Mouse (Mus musculus) heart, postnatal 0 days (tissue): ENCODE measurements around the gene Pou2f1. TPM values are rescaled to one million over a fixed set of nuclear protein-coding genes. Genes with fewer than 3 reads are reported as not detected.

Source experiments
- ATAC-seq: fragments of 200-750 bp; cut with Nextera tagmentation; 2 replicates; pipeline ENCODE4 v1.8.0; 2017; ENCODE audit warnings: low read depth, moderate number of reproducible peaks, moderate library complexity; ENCODE audit not compliant: insufficient read depth
- DNase-seq: peaks from one replicate; pipeline ENCODE4 v3.0.0-alpha.2; 2016; ENCODE audit warnings: low spot score
- H3K27ac ChIP-seq: fragments of 300-500 bp; sonication (generic); 2 replicates; pipeline ENCODE4 v1.5.1; 2014; ENCODE audit warnings: low read depth, mild to moderate bottlenecking
- H3K27me3 ChIP-seq: fragments of 300-500 bp; sonication (generic); 2 replicates; pipeline ENCODE4 v1.6.1; 2014; ENCODE audit warnings: low read length, mixed read lengths; ENCODE audit not compliant: control insufficient read depth, insufficient read depth
- H3K36me3 ChIP-seq: fragments of 300-500 bp; sonication (generic); replicated peaks from 2 replicates; pipeline ENCODE4 v1.6.1; 2014; ENCODE audit warnings: low read length, mixed read lengths; ENCODE audit not compliant: control insufficient read depth, insufficient read depth
- H3K4me1 ChIP-seq: fragments of 300-500 bp; sonication (generic); 2 replicates; pipeline ENCODE4 v1.6.1; 2014; ENCODE audit warnings: antibody characterized with exemption; ENCODE audit not compliant: control insufficient read depth, insufficient read depth
- H3K4me2 ChIP-seq: fragments of 300-500 bp; sonication (generic); 2 replicates; pipeline ENCODE4 v1.6.1; 2014; ENCODE audit warnings: low read depth, mild to moderate bottlenecking, low read length, moderate library complexity
- H3K4me3 ChIP-seq: fragments of 300-500 bp; sonication (generic); 2 replicates; pipeline ENCODE4 v1.5.1; 2014; ENCODE audit warnings: low read depth, low read length
- H3K9ac ChIP-seq: fragments of 300-500 bp; sonication (generic); replicated peaks from 2 replicates; pipeline ENCODE4 v1.6.1; 2014; ENCODE audit warnings: low read depth, low read length, mixed read lengths
- H3K9me3 ChIP-seq: fragments of 300-500 bp; sonication (generic); replicated peaks from 2 replicates; pipeline ENCODE4 v1.6.1; 2016; ENCODE audit warnings: low read length; ENCODE audit not compliant: control insufficient read depth
- CTCF ChIP-seq: IDR thresholded peaks from 2 replicates; pipeline ENCODE4 v1.5.1; 2016; ENCODE audit warnings: antibody characterized with exemption, control low read depth, low read depth
- EP300 ChIP-seq: IDR thresholded peaks from 2 replicates; pipeline ENCODE4 v1.6.1; 2016; ENCODE audit warnings: antibody characterized with exemption, low read depth
- WGBS: fragments of 180-500 bp; shearing (Covaris S2); extraction: QIAGEN DNeasy Blood & Tissue Kit; methylation state at CpG from one replicate; pipeline ENCODE4 v1.1.7; 2014; 5-methylcytosine and 5-hydroxymethylcytosine counted together
- polyA plus RNA-seq: library from polyadenylated mRNA; unstranded; fragments of >200 nt; fragmentation: Nextera tagmentation; extraction: Ambion mirVana; gene quantifications from 2 replicates; pipeline ENCODE4 v1.2.1, GENCODE M21; 2015
- total RNA-seq: library from RNA; depleted of rRNA; stranded (reverse); fragments of >200 nt; gene quantifications from 2 replicates; pipeline ENCODE4 v1.2.3, GENCODE M21; 2014; ENCODE audit warnings: low replicate concordance

The Pou2f1 gene
- total and polyA plus RNA-seq, 2 experiments from 2014 or later: 5.2 to 27.0 TPM

GRCm38 (mm10) chr1:165922488-165922887 lies 80.0 kb downstream of the Pou2f1 start:
- ATAC-seq (no peak), DNase-seq (no peak)
- H3K27ac ChIP-seq: no peak overlapping the region
- no peaks in the 10 kb centered on the region for H3K27me3 ChIP-seq
- H3K4me3 ChIP-seq: no peak overlapping the region
- H3K4me1 ChIP-seq: no peaks in the 10 kb centered on the region; the same call in 1 of the 2 replicates
- TF ChIP-seq CTCF: no peak
- no peak for TF ChIP-seq EP300
- H3K9me3 ChIP-seq: no peaks in the 10 kb centered on the region
- WGBS: 76% methylated on average over 1 of the region's 1 CpGs
- no peak overlapping the region for H3K4me2 ChIP-seq
- no peaks in the 10 kb centered on the region for H3K36me3 ChIP-seq
- H3K9ac ChIP-seq: no peak overlapping the region

DNA sequence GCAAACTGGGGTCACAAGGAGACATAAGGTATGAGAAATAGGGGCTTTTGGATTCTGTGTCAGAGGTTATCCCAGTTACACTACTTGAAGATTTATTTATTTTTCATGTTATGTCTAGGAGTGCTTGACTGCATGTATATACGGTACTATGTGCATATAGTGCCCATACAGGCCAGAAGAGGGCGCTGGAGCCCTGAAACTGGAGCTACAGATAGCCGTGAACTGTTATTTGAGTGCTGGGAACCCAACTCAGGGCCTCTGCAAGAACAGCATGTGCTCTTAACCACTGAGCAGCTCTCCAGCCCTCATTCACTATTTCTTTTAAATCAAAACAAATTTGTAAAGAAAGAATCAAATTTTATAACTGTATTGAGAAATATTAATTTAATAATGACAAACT lies 81.5 kb downstream of the Pou2f1 start:
- no peak for TF ChIP-seq CTCF
- TF ChIP-seq EP300: no peak
- H3K4me2 ChIP-seq: no peak overlapping the region
- WGBS: 79% methylated on average over 3 of the region's 3 CpGs

GRCm38 (mm10) chr1:165914416-165914801 lies 88.1 kb downstream of the Pou2f1 start:
- TF ChIP-seq CTCF (no peak), EP300 (no peak)
- no peaks in the 10 kb centered on the region for H3K27me3 ChIP-seq
- H3K9ac ChIP-seq: no peak overlapping the region
- H3K4me3 ChIP-seq: no peak overlapping the region
- no peak overlapping the region for H3K4me2 ChIP-seq
- H3K36me3 ChIP-seq: peaks cover 23% of the 10 kb centered on the region
- ATAC-seq: no peak
- WGBS: 96% methylated on average over 2 of the region's 2 CpGs
- no peak overlapping the region for H3K27ac ChIP-seq
- H3K4me1 ChIP-seq: no peaks in the 10 kb centered on the region; the same call in 1 of the 2 replicates
- no peaks in the 10 kb centered on the region for H3K9me3 ChIP-seq
- DNase-seq: no peak

More for the DNA sequence above, 81.5 kb downstream of the Pou2f1 start:
- ATAC-seq: no peak
- no peak overlapping the region for H3K4me3 ChIP-seq
- no peak overlapping the region for H3K9ac ChIP-seq
- no peak for DNase-seq
- H3K27me3 ChIP-seq: no peaks in the 10 kb centered on the region
- H3K36me3 ChIP-seq: peaks cover 11% of the 10 kb centered on the region
- H3K4me1 ChIP-seq: no peaks in the 10 kb centered on the region; the same call in 1 of the 2 replicates
- no peak overlapping the region for H3K27ac ChIP-seq
- H3K9me3 ChIP-seq: no peaks in the 10 kb centered on the region

GRCm38 (mm10) chr1:165913720-165914415 lies 88.6 kb downstream of the Pou2f1 start:
- Histone ChIP-seq H3K27me3 (no peaks in the 10 kb centered on the region), H3K4me2 (no peak overlapping the region), H3K4me1 (no peaks in the 10 kb centered on the region), H3K9me3 (no peaks in the 10 kb centered on the region), H3K9ac (no peak overlapping the region), H3K27ac (no peak overlapping the region), H3K4me3 (no peak overlapping the region), H3K36me3 (peaks cover 26% of the 10 kb centered on the region)
- ATAC-seq (no peak), DNase-seq (no peak)
- TF ChIP-seq CTCF (no peak), EP300 (no peak)
- 78% methylated on average over 2 of the region's 2 CpGs for WGBS

- WGBS: 96% methylated on average over 3 of the region's 3 CpGs
- H3K9ac ChIP-seq: no peak overlapping the region
- ATAC-seq (no peak), DNase-seq (no peak)
- no peaks in the 10 kb centered on the region for H3K4me1 ChIP-seq
- no peak overlapping the region for H3K4me2 ChIP-seq
- H3K4me3 ChIP-seq: no peak overlapping the region
- no peaks in the 10 kb centered on the region for H3K9me3 ChIP-seq
- H3K27me3 ChIP-seq: no peaks in the 10 kb centered on the region
- TF ChIP-seq EP300: no peak
- no peak overlapping the region for H3K27ac ChIP-seq
- H3K36me3 ChIP-seq: peaks cover 36% of the 10 kb centered on the region
Observed at GRCm38 (mm10) chr1:165909471-165909870, 93.0 kb downstream of the Pou2f1 start.

GRCm38 (mm10) chr1:165908806-165909205 lies 93.7 kb downstream of the Pou2f1 start:
- H3K4me1 ChIP-seq: no peaks in the 10 kb centered on the region
- ATAC-seq: no peak
- H3K36me3 ChIP-seq: peaks cover 38% of the 10 kb centered on the region
- H3K27me3 ChIP-seq: no peaks in the 10 kb centered on the region
- no peak overlapping the region for H3K4me2 ChIP-seq
- H3K9ac ChIP-seq: no peak overlapping the region
- no peak for DNase-seq
- WGBS: 82% methylated on average over 3 of the region's 3 CpGs
- H3K27ac ChIP-seq: no peak overlapping the region
- TF ChIP-seq EP300 (no peak), CTCF (no peak)
- no peak overlapping the region for H3K4me3 ChIP-seq
- no peaks in the 10 kb centered on the region for H3K9me3 ChIP-seq
